Mouse (Mus musculus) frontal cortex, adult (tissue): ENCODE measurements around the gene Cdkn2b.

Experiments
- ATAC-seq: cut with Nextera tagmentation; 2 replicates; pipeline ENCODE4 v1.9.2; 2017; ENCODE audit warnings: mild to moderate bottlenecking, moderate library complexity, mixed read lengths; ENCODE audit not compliant: low TSS enrichment

Gene Cdkn2b

GRCm38 (mm10) chr4:89310491-89311254, at the start of gene Cdkn2b:
Cdkn2b (minus strand) TSS chr4:89311039.
- ATAC-seq: peak; percentile 84

DNA sequence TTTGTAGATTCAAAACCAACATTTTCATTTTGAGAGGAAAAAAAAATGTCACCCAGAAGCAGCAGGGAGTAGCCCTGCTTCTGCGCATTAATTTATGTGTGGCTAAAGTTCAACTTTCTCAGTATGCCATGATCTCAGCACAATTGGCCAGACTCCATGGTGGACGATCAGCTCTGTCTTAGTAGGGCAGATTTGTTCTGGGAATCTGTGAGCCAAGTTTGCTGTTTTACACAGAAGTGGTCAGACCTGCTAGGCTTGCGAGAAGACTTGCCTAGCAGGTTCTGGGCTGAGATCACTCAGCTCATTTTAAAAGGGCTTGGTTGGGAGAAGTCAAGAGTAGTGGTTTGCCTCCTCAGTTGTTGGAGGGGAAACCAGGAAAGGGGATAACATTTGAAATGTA, 49.5 kb upstream of the Cdkn2b start:
- ATAC-seq: no peak

DNA sequence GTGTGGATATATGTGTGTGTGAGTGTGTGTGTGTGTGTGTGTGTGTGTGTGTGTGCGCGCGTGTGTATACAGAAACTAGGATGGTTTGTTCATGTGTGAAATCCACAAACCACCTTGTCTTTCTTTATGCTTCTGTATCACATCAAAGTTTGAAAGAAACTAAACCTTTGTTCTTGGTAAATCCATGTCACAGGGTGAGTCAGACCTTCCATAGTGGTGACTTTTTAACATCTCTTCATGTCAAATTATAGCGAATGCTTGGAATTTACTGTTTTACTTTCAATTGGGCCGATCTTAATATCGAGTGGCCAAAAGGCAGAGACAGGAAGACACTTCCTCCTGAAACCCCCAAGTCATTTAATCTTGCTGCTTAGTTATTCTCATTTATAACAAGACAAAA, 48.7 kb upstream of the Cdkn2b start:
- ATAC-seq: no peak

DNA sequence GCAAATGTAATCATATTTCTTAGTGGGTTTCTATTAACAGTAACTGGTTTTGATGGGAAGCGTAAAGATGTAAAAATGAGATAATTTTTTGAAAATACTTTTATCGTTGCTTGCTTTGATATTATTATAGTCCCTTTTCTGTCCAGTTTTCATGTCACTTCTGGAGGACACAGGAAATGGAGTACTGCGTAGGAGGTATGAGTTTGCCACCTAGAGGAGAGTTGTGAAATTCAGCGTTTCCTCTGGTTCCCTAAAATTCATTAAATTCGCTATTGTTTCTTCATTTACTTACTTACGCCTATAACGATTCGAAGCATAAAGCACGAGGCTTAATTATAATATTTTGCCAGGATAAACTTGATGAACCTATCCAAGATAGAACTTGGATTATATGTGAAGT, 43.1 kb upstream of the Cdkn2b start:
- ATAC-seq: no peak

GRCm38 (mm10) chr4:89353071-89353582, 42.3 kb upstream of the Cdkn2b start:
- ATAC-seq: no peak

- ATAC-seq: no peak
Measured at GRCm38 (mm10) chr4:89351474-89351873, 40.6 kb upstream of the Cdkn2b start.

DNA sequence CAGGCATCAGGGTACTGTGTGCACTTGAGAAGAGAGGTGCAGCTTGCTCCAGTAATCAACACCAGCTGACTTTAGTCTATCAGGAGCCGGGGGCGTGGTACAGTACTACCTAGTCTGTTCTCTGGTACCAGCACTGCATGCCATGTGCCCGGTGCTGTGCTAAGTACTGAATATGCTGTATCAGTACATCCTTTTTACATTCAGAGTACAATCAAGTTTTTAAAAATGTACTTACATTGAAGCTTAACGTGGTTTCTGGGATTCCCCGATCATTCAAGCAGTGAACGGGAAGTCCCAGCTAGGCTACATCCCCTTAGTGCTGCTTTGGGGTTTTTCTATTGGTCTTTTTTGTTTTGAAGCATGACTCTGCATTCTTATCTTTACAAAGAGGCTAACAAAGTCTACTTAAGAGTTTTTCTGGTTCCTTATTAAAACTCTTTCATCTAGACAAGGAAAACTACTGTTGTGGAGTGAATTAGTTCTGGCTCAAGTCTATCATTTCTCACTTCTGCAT, 40.2 kb upstream of the Cdkn2b start:
- no peak for ATAC-seq

DNA sequence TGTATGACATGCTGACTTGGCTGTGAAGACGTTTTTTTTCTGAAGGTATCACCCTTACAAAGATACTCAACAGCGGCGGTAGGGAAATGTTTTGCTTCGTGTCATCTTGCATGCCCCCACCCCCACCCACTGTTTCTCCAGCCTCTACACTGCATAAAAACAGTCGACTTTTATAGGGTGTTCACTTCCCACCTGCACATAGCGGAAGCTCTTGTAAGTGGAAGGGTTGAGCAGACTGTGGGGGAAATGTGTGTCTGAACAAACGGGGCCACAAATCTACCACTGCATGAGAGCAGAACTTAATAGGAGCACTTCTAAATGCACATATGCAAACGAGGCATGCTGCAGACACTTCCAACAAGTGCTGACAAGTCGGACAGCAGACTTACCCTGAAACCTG, 39.6 kb upstream of the Cdkn2b start:
- ATAC-seq: no peak

- ATAC-seq: no peak
Measured at GRCm38 (mm10) chr4:89348842-89349241, 38.0 kb upstream of the Cdkn2b start.

GRCm38 (mm10) chr4:89313461-89313860, 2.6 kb upstream of the Cdkn2b start:
- ATAC-seq: no peak

- ATAC-seq: no peak
Measured at GRCm38 (mm10) chr4:89309996-89310395, 843 bp downstream of the Cdkn2b start.

- ATAC-seq: no peak
Measured at GRCm38 (mm10) chr4:89308001-89308400, 2.8 kb downstream of the Cdkn2b start.

GRCm38 (mm10) chr4:89306798-89307365, 4.0 kb downstream of the Cdkn2b start:
- ATAC-seq: no peak

DNA sequence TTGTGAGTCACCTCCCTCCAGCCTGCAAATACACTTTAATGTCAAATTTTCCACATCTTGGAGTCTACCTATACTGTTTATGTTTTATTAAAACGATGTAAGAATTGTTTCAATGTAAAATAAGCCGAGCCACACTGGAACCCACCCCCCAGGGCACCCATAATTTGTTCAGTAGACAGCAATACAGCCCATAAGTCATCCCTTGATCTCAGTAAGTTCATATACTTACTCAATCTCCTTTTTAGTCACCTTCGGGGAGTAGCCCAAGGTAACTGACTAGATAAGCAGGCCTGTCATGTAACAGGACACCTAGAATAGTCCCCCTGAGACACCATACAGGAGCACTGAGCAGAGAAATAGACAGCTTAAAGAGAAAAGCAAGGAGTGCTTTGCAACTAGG, 5.1 kb downstream of the Cdkn2b start:
- ATAC-seq: no peak

- ATAC-seq: no peak
Measured at GRCm38 (mm10) chr4:89303281-89303995, 7.4 kb downstream of the Cdkn2b start.

- ATAC-seq: no peak
Measured at GRCm38 (mm10) chr4:89302129-89302528, 8.7 kb downstream of the Cdkn2b start.

- ATAC-seq: no peak
Measured at GRCm38 (mm10) chr4:89299721-89300120, 11.1 kb downstream of the Cdkn2b start.

DNA sequence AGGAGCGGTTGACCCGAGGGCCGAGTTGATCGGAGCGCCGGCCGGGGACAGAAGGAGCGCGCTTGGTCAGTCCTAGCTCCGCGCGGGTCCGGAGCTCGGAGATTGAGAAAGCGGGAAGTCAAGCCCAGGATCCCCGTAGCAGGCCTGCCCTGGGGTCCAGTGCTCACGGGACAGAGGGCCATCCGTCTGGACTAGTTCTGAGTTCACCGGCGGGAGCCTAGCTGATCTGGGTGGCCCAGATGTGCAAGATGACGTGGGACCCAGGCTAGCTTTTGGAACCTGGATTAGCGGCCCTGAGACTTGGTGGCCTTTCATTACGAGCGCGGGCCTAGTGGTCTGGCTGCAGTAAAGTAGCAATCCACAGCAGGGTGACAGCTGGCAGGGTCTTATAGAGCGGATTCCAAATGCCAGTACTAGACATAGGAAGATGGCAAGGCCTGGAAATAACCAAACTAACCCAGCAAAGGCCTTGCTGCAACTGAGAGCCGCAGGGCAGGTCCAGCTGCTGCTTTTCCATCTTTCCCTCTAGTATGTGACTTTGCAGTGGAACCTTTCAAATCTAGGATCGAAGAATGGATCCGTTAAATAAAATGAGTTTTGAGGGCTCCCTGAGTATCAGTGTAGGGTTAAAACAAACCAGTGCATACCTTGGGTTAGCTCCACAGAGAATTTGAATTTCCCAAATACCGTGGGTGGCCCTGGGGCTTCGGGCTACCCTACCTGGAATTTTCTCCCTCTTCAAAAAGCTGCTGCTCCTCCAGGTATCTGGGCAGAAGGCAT, 15.2 kb downstream of the Cdkn2b start:
- ATAC-seq: 0 out of 2 replicates have a peak, but pooled peaks have one; percentile 5

GRCm38 (mm10) chr4:89294486-89295440, 16.1 kb downstream of the Cdkn2b start, which contains the start of gene Cdkn2a:
Cdkn2a (minus strand) TSS chr4:89294653.
- peak; percentile 92 for ATAC-seq

GRCm38 (mm10) chr4:89294091-89294485, 16.8 kb downstream of the Cdkn2b start:
- ATAC-seq: no peak
